Mouse (Mus musculus): ENCODE results near the gene Stard10.

DNA sequence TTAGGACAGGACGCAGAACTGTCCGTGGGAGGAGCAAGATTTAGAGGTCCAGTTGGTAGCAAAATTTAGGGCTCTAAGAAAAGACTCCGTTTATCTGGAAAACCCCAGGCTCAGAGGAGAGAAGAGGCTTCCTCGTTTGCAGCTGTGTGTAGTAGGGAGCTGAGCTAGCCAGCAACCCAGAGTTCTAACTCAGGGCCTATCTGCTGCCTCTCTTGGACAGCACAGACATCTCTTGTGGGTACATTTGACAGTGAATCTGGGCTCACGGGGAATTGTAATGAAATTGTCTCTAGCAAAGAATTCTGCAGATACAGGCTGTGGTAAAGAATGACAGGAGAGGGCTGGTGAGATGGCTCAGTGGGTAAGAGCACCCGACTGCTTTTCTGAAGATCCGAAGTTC lies 14.2 kb upstream of the Stard10 start:
- TF ChIP-seq CTCF (IDR thresholded peaks at IDR 0.05; ENCODE audit: control insufficient read depth, insufficient read depth, insufficient read length) (no peak), MAX (IDR thresholded peaks at IDR 0.05) (no peak), MYOG (IDR thresholded peaks at IDR 0.05; ENCODE audit: control insufficient read depth, extremely low read depth, insufficient read length) (no peak)

Data from C2C12 (cell line).